Mouse (Mus musculus): ENCODE data around the gene Gm7168.
A peak's percentile ranks its signal among the peaks of the same experiment; 100 is the strongest.
"Not testable (repeated sequence)": the region's sequence is repeated elsewhere in the genome, so short reads cannot be mapped to it uniquely, and the experiment has no call there.

DNA sequence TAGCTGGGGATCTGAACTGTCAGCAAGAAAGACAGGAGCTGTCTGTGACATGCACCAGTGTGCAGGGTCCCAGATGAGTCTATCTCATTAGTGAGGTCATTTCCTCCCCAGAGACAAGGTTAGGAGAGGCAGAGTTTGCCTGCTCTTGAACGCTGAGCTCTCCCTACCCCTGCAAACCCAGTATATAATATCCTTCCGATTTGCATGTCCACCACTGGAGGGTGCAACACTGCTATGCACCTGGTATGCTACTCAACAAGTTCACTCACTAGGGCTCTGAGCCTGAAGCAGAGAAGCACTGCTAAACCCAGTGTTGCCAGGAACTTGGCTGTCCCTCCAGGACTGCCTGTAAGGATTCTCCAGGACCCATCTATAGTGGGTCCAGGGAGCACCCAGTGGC, 45.3 kb downstream of the Gm7168 start:
- TF ChIP-seq CTCF (IDR thresholded peaks at IDR 0.05; ENCODE audit: low read depth) = peak; percentile 24; the same call in 1 of the 2 replicates
- not testable (repeated sequence) for TF ChIP-seq EP300 (IDR thresholded peaks at IDR 0.05; ENCODE audit: low read depth)
